Mouse (Mus musculus): ENCODE measurements around the gene Slc35c2. TPM values are rescaled to one million over a fixed set of nuclear protein-coding genes. Genes with fewer than 3 reads are reported as not detected.

Slc35c2 gene
- total and polyA plus RNA-seq, 2 experiments = 13.5 to 52.1 TPM

DNA sequence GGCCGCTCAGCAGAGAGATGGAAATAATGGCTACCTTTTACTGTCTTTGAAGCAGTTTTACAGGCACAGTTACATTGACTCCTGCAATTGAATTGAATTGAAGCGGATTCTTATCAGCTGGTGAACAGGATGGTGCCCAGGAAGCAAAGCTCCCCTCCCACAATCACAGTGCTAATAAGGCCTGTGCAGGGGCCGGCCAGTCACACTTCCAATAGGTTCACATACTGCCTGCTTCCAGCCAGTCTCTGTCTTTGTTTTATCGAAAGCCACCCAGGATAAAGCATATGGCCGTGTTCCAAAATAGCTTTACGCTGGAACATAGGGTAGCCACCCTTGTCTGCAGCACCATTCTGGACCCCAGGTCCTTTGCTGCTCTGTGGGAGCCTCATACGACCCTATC lies 39.7 kb upstream of the Slc35c2 start:
- H3K9ac ChIP-seq (ENCODE audit: low read depth, low read length) = no peak overlapping the region
- peaks cover 25% of the 10 kb centered on the region; the same call in 1 of the 2 replicates for H3K79me2 ChIP-seq (ENCODE audit: control insufficient read depth, insufficient read depth, low read length)
- no peak for DNase-seq (ENCODE audit: extremely low read depth, low read depth, low spot score)
- H3K27me3 ChIP-seq (ENCODE audit: control insufficient read depth, insufficient read depth, low read length) = no peaks in the 10 kb centered on the region
- TF ChIP-seq POLR2A (IDR thresholded peaks at IDR 0.05; ENCODE audit: extremely low read depth, insufficient read depth, low read length) = no peak
- no peak for TF ChIP-seq CTCF (IDR thresholded peaks at IDR 0.05; ENCODE audit: low read depth, low read length)
- WGBS = 75% methylated on average over 7 of the region's 7 CpGs
- no peaks in the 10 kb centered on the region for H3K36me3 ChIP-seq (ENCODE audit: control insufficient read depth, insufficient read depth, low read length)
- H3K4me1 ChIP-seq (ENCODE audit: control insufficient read depth, insufficient read depth, low read length) = peaks cover 10% of the 10 kb centered on the region; the same call in 1 of the 2 replicates
- no peak overlapping the region for H3K4me3 ChIP-seq (ENCODE audit: insufficient read depth, low read depth, low read length)
- H3K27ac ChIP-seq (replicated peaks; ENCODE audit: insufficient read depth, low read depth, low read length) = no peak overlapping the region

GRCm38 (mm10) chr2:165326304-165327190 lies 38.9 kb upstream of the Slc35c2 start, which contains the start of gene Elmo2:
Gene Elmo2, minus strand, starts transcription at chr2:165326479.
- DNase-seq (ENCODE audit: extremely low read depth, low read depth, low spot score) = peak; percentile 86
- H3K9ac ChIP-seq (ENCODE audit: low read depth, low read length) = peak within 1 kb of the TSS; percentile 81
- peak within 1 kb of the TSS; percentile 84 for H3K4me3 ChIP-seq (ENCODE audit: insufficient read depth, low read depth, low read length)
- TF ChIP-seq POLR2A (IDR thresholded peaks at IDR 0.05; ENCODE audit: extremely low read depth, insufficient read depth, low read length) (peak; percentile 47; the same call in 1 of the 2 replicates), CTCF (IDR thresholded peaks at IDR 0.05; ENCODE audit: low read depth, low read length) (no peak)
- H3K27me3 ChIP-seq (ENCODE audit: control insufficient read depth, insufficient read depth, low read length) = no peaks in the 10 kb centered on the region
- H3K36me3 ChIP-seq (ENCODE audit: control insufficient read depth, insufficient read depth, low read length) = no peaks in the 10 kb centered on the region
- under 1% methylated on average over 55 of the region's 55 CpGs for WGBS
- peaks cover 14% of the 10 kb centered on the region; the same call in 1 of the 2 replicates for H3K4me1 ChIP-seq (ENCODE audit: control insufficient read depth, insufficient read depth, low read length)
- H3K27ac ChIP-seq (replicated peaks; ENCODE audit: insufficient read depth, low read depth, low read length) = no peak within 1 kb of the TSS; the same call in 1 of the 2 replicates
- H3K79me2 ChIP-seq (ENCODE audit: control insufficient read depth, insufficient read depth, low read length) = peaks cover 28% of the 10 kb centered on the region; the same call in 1 of the 2 replicates

DNA sequence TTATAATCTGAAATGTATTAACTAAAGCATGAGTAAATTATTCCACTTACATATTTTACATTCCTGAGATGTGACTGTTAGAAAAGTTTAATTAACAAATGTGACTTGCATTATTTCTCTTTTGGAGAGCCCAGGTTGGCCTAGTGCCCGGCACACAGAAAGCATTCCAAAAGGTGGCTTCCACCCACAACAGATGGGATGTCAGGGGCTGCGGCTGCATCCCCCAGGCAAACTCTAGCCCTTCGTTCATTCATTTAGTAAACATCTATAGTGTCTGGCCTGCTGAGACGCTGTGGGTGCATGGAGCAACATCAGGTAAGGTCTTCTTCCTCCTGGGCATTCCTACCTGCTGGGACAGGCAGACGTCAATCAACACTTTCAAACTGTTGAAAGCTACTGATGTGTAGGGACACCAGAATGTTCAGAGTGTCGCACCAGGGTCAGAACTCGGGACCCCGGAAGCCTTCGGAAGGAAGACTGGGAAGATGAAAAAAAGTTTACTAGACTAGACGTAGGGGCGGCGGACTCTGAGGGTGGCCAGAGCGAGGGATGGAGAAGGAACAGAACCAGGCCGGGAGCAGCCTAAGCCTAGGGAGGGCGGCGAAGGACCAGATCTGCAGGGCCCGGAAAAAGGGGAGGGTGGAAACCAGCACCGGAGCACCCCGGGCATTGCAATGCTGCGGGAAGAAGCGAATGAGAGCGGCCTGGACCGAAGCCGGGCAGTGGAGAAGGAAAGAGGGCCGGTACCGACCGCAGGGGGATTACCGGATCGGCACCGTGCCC lies 38.0 kb upstream of the Slc35c2 start:
- Histone ChIP-seq H3K36me3 (ENCODE audit: control insufficient read depth, insufficient read depth, low read length) (no peaks in the 10 kb centered on the region), H3K27ac (replicated peaks; ENCODE audit: insufficient read depth, low read depth, low read length) (no peak overlapping the region; the same call in 1 of the 2 replicates), H3K4me1 (ENCODE audit: control insufficient read depth, insufficient read depth, low read length) (peaks cover 20% of the 10 kb centered on the region; the same call in 1 of the 2 replicates), H3K27me3 (ENCODE audit: control insufficient read depth, insufficient read depth, low read length) (no peaks in the 10 kb centered on the region), H3K79me2 (ENCODE audit: control insufficient read depth, insufficient read depth, low read length) (peaks cover 28% of the 10 kb centered on the region; the same call in 1 of the 2 replicates), H3K9ac (ENCODE audit: low read depth, low read length) (peak overlapping the region; percentile 81), H3K4me3 (ENCODE audit: insufficient read depth, low read depth, low read length) (peak overlapping the region; percentile 84)
- no peak for DNase-seq (ENCODE audit: extremely low read depth, low read depth, low spot score)
- WGBS = 1% methylated on average over 30 of the region's 30 CpGs
- TF ChIP-seq POLR2A (IDR thresholded peaks at IDR 0.05; ENCODE audit: extremely low read depth, insufficient read depth, low read length) (no peak), CTCF (IDR thresholded peaks at IDR 0.05; ENCODE audit: low read depth, low read length) (no peak)

GRCm38 (mm10) chr2:165323928-165324327 lies 36.3 kb upstream of the Slc35c2 start:
- peaks cover 28% of the 10 kb centered on the region; the same call in 1 of the 2 replicates for H3K79me2 ChIP-seq (ENCODE audit: control insufficient read depth, insufficient read depth, low read length)
- 90% methylated on average over 5 of the region's 5 CpGs for WGBS
- DNase-seq (ENCODE audit: extremely low read depth, low read depth, low spot score) = no peak
- H3K4me3 ChIP-seq (ENCODE audit: insufficient read depth, low read depth, low read length) = no peak overlapping the region
- no peak overlapping the region for H3K27ac ChIP-seq (replicated peaks; ENCODE audit: insufficient read depth, low read depth, low read length)
- H3K9ac ChIP-seq (ENCODE audit: low read depth, low read length) = no peak overlapping the region
- H3K4me1 ChIP-seq (ENCODE audit: control insufficient read depth, insufficient read depth, low read length) = peaks cover 20% of the 10 kb centered on the region; the same call in 1 of the 2 replicates
- no peaks in the 10 kb centered on the region for H3K27me3 ChIP-seq (ENCODE audit: control insufficient read depth, insufficient read depth, low read length)
- no peak for TF ChIP-seq POLR2A (IDR thresholded peaks at IDR 0.05; ENCODE audit: extremely low read depth, insufficient read depth, low read length)
- no peak for TF ChIP-seq CTCF (IDR thresholded peaks at IDR 0.05; ENCODE audit: low read depth, low read length)
- H3K36me3 ChIP-seq (ENCODE audit: control insufficient read depth, insufficient read depth, low read length) = no peaks in the 10 kb centered on the region

DNA sequence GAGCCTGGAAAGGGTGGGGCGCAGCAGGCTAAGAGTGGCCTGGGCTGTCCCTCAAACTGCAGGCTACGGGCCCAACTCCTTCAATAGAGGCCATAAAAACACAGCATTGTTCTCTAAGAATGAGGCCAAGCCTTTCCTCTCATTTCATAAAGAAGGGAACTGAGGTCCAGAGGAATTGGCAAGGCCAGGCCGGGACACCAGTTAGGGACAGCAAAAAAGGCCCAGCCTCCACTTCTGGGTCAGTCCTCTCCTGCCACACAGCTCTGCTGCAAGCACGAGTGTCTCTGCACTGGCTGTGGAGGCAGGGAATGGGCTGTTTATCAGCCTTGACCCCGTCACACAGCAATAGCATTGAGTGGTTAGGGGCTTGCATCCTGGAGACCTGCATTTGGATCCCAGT lies 35.8 kb upstream of the Slc35c2 start:
- no peak overlapping the region for H3K4me3 ChIP-seq (ENCODE audit: insufficient read depth, low read depth, low read length)
- H3K79me2 ChIP-seq (ENCODE audit: control insufficient read depth, insufficient read depth, low read length) = peaks cover 28% of the 10 kb centered on the region; the same call in 1 of the 2 replicates
- 88% methylated on average over 5 of the region's 5 CpGs for WGBS
- no peaks in the 10 kb centered on the region for H3K27me3 ChIP-seq (ENCODE audit: control insufficient read depth, insufficient read depth, low read length)
- TF ChIP-seq POLR2A (IDR thresholded peaks at IDR 0.05; ENCODE audit: extremely low read depth, insufficient read depth, low read length) (no peak), CTCF (IDR thresholded peaks at IDR 0.05; ENCODE audit: low read depth, low read length) (no peak)
- no peaks in the 10 kb centered on the region for H3K36me3 ChIP-seq (ENCODE audit: control insufficient read depth, insufficient read depth, low read length)
- H3K27ac ChIP-seq (replicated peaks; ENCODE audit: insufficient read depth, low read depth, low read length) = no peak overlapping the region
- H3K9ac ChIP-seq (ENCODE audit: low read depth, low read length) = no peak overlapping the region
- peaks cover 20% of the 10 kb centered on the region; the same call in 1 of the 2 replicates for H3K4me1 ChIP-seq (ENCODE audit: control insufficient read depth, insufficient read depth, low read length)
- no peak for DNase-seq (ENCODE audit: extremely low read depth, low read depth, low spot score)

All from liver, adult 2 months (tissue).